Mouse (Mus musculus) brain, adult 2 months (tissue): ENCODE measurements at regions not wholly inside any gene's neighbourhood (a gene's known extent, or its start where the extent isn't known, plus 50 kb on each side); places are given as distances from the start of the nearest gene placed in this dataset.
"Not testable (repeated sequence)": the region's sequence is repeated elsewhere in the genome, so short reads cannot be mapped to it uniquely, and the experiment has no call there.

Experiments
- DNase-seq: peaks from one replicate; pipeline ENCODE4 v3.0.0; 2011; ENCODE audit warnings: low read depth, low spot score

GRCm38 (mm10) chr8:42442786-42443185, 698.5 kb downstream of the Triml1 start:
- DNase-seq, result no peak

- DNase-seq, result no peak
These were observed 738.7 kb downstream of the Triml1 start for GRCm38 (mm10) chr8:42402632-42403031.

DNA sequence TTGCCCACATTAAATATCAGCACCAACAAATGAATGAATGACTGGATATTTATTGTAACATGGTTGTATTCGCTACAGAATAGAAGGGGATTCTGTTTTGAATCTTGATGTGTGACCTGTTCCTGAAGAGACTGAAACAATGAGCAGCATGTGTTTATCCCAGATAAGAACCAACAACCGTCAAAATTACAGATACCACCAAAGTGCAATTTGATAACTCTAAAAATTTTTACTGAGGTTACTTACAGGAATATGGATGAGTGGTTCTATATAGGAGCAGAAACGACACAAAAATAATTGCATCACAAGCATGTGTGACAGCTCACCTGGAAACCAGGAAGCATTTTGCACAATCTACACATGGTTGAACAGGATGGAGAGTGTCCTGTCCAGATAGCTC, 744.4 kb downstream of the Triml1 start:
- DNase-seq, result no peak

GRCm38 (mm10) chr8:42388816-42389215, 752.5 kb downstream of the Triml1 start:
- DNase-seq, result no peak

GRCm38 (mm10) chr8:42348073-42348603, 793.1 kb downstream of the Triml1 start:
- DNase-seq, result peak; percentile 52

DNA sequence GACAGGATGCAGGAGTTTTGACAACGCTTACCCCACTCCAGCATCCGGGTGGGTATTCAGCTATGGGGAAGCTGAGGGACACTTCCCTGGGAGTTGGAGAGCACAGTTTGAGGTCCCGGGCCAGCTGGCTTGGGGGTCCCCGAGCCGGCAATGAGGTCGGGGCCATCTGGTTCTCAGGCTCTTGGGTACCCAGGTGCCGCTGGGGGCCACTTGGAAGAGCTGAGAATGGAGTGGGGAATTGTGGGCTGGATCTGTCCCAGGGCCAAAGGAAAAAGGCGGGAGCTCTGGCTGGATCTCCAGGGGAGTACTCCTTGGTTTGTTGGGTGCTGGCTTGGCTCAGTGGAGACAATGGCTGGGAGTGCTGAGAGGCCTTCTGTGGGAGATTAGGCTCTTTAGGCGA, 806.6 kb downstream of the Triml1 start:
- no peak for DNase-seq

GRCm38 (mm10) chr8:42324663-42325062, 816.6 kb downstream of the Triml1 start:
- DNase-seq, result peak; percentile 50

DNA sequence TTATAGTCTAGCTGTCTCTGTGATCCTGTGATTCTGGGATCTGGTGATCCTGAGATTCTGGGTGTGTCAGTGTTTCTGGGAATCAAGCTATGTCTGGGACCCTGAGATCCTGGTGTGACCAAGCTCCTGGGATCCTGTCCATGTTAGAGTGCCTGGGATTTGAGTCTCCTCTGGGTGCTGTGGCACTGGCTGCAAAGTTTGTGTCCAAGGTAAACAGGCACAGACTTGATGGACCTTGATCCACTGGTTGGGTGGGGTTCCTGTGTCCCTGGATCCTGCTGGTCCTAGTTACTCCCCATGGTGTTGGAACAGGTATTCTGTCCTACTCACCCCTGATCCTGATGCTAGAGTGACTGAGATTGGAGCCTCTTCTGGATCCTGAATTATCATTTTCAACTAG, 818.4 kb downstream of the Triml1 start:
- no peak for DNase-seq

DNA sequence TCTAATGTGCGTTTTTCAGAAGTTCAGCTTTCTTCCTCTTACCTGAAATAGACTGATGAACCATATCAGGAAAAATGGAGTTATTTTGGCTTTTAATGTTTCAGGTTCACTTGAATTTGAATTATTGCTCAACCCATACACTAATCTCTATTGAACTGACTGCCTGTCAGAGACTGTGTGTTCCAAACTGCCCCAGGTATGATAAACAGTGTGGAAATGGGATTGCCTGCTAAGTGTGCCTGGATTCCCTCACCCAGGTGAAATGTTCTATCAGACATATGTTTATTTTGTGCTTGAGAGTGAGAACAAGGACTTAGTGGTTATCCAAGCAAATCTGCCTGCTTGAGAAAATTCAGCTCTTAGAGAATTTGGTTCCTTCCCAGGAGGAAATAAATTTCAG, 830.2 kb downstream of the Triml1 start:
- no peak for DNase-seq

- DNase-seq, result peak; percentile 11
These were observed 849.9 kb downstream of the Triml1 start for GRCm38 (mm10) chr8:42291392-42291791.

DNA sequence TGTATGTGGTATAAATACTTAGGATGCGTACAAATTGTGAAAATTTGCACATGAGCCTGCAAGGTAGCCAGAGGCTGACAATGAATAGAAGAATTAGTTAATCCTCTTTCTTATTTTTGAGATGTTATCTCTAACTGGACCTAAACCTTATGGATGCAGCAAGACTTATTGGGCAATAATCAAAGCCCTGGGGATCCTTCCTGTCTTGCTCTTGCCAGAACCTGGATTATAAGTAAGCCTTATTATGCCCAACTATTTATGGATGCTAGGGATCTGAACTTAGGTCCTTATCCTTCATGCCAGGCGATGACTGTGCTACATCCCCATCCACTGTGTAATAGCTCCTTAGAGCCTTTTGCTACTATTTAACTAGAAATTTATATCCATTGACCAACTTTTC, 859.3 kb downstream of the Triml1 start:
- no peak for DNase-seq

DNA sequence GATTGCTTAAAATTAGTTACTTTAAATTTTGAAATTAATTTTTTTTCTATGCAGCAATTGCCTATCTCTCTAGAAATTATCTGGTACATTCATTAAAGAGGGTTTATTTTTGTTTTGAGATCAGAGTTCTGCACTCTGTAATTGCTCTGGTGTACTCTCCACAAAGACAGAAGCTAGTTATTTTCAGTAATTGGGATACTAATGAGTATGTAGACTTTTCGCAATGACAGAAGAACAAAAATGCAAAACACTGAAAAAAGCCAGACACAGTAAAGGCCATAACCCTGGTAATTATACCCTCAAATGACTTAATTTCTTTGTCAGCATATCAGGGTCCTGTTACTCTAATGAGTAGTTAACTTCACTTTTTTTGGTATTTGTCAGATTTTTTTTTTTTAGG, 836.5 kb upstream of the Frg1 start:
- peak; percentile 47 for DNase-seq

DNA sequence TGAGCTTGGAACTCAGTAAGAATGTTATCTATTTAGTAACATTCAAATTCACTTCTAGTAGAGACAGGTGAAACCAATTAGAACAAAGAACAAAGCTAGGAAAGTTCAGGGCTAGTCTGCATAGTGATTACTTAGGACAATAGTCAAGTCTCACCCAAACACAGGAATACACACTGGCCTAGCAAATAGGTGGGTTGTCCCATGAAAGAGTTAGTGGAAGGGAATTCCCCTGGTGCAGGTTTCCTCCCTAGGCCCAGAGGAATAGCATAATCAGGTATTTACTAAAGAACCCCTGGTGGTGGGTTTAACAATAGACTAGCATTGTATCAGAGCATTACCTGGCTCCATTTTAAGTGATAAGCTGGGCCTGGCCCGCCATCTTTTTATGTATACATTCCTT, 825.4 kb upstream of the Frg1 start:
- not testable (repeated sequence) for DNase-seq

GRCm38 (mm10) chr8:42219857-42220600, 803.2 kb upstream of the Frg1 start:
- DNase-seq, result no peak

DNA sequence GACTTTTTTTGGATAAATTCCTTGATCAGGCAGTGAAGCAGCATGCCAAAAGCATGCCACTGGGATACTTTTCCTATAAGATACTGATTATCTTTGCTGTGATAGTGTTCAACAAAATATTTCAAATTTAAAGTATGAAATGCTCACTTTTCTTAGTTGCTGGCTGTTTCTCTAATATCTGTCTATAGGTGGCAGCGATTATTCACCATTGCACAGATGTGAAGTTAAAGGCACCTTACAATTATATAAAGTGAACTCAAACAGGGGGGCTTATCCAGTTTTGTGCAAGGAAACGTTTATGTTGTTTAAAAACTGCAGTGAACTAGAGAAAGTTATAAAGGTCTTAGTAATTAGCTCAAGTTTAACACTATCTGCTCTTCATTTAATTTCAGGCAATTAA, 794.1 kb upstream of the Frg1 start:
- peak; percentile 19 for DNase-seq

DNA sequence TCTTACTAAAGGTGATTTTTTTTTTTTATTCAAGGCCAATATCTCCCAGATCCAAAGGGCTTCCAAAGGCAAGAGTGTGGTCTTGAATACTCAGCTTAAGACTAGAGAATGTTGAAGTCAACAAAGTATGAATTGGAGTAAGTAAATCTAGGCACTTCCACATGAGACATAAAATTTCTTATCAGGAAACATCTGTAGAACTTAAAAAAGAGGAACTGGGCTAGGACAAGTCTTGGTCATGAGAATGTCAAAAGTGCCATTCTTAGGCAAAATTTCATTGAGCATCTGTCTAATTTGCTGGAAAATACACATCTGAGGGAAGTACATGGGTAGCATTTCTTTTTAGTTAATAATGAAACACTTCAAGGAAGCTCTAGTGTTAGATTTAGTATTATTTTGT, 793.1 kb upstream of the Frg1 start:
- no peak for DNase-seq

DNA sequence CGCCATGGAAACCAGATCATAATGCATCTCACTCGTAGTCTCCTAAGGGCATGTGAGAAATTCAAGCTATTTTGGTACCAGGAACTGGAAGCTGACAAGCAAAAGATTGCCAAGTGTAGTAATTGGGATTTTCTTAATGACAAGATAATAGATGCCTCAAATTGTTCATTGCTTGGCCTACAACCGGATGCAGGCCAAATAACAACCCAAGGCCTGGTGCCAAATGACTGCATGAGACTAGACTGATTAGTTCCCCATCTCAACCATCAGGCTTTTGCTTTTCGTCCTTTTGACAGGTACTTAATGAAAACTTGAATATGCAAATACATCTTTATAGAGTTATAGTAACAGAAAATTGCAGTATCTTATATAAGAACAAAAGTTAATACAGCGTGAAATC, 780.4 kb upstream of the Frg1 start:
- peak; percentile 12 for DNase-seq

DNA sequence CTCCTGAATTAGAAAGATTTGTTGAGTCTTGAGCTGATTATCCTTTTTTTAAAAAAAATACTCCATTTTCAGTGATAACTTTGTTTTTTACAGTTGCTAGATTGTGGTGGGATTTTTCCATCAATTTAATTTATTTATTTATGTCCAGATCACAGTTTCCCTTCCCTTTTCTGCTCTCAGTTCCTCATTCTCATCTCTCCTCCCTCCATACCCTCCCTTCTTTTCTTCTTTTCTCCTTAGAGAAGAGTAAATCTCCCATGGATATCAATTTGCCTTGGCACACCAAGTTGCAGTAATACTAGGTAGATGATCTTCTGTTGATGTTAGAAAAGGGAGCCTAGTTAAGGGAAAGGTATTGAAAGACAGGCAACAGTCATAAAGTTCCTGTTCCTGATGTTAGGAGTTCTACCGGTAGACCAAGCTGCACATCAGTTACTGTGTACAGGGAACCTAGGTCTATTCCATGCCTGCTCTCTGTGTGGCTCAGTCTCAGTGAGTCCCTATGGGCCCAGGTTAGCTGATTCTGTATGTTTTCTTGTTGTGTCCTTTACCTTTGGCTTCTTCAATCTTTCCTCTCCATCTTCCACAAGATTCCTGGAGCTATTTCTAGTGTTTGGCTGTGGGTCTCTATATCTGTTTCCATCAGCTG, 777.2 kb upstream of the Frg1 start:
- no peak for DNase-seq

DNA sequence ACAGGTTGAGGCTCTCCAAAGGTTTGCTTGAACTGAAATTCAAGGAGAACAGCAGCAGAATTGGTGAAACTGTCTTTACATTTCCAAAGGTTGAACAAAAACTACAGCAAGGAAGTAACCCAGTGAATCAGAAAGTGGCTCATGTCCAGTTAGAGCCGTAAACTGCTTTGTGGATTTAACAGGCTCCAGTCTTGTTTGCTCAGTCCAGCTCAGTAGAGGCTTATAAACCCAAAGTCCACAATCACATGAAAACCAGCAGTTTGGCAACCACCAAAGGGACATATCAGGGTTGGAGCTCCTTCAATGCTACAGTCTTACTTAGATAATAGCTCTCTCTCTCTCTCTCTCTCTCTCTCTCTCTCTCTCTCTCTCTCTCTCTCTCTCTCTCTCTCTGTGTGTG, 770.2 kb upstream of the Frg1 start:
- no peak for DNase-seq

GRCm38 (mm10) chr8:42183288-42183878, 766.5 kb upstream of the Frg1 start:
- no peak for DNase-seq

- no peak for DNase-seq
These were observed 745.6 kb upstream of the Frg1 start for GRCm38 (mm10) chr8:42162441-42162840.

GRCm38 (mm10) chr8:42157006-42157405, 740.1 kb upstream of the Frg1 start:
- DNase-seq, result no peak

- no peak for DNase-seq
These were observed 739.7 kb upstream of the Frg1 start for GRCm38 (mm10) chr8:42156588-42156987.
